Mouse (Mus musculus) lung, postnatal 25 days (tissue): Measurements from ENCODE around the gene Cerk.

Experiments
- DNase-seq: peaks from one replicate; pipeline ENCODE4 v3.0.0; 2022; ENCODE audit warnings: low spot score

The Cerk gene

DNA sequence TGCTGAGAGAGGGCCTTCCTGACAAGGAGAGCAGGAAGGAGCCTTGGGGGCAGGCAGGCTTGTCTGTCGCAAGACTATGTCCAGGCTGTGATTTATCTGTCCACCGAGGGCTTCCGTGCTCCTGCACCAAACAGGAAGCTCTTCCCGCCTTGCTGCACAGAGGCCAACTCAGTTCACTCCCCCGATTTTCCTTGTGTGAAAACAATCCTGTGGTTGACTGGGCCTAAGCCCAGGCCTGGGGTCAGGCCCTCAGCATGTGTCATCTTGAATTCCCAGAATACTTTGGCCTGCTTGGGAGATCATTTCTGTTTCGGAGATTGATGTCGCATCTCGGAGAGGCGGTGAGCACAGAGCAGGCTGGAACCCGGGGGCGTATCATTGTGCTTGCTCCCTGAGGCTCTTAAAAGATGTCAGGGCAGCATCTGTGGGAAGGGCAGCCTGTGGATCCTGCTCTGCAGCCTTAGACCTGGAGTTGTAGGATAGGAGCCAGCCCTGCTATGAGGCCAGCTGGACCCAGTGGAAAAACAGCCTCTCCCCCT lies 95.9 kb downstream of the Cerk start:
- DNase-seq: peak; percentile 84
